Mouse (Mus musculus): ENCODE measurements at regions not wholly inside any gene's neighbourhood (a gene's known extent, or its start where the extent isn't known, plus 50 kb on each side); places are given as distances from the start of the nearest gene placed in this dataset.
"Not testable (repeated sequence)": the region's sequence is repeated elsewhere in the genome, so short reads cannot be mapped to it uniquely, and the experiment has no call there.

GRCm38 (mm10) chr1:83835965-83836364, 428.0 kb upstream of the Sphkap start:
- DNase-seq (ENCODE audit: low spot score in 2 of 2), result no peak

- DNase-seq (ENCODE audit: low spot score in 2 of 2), result no peak
These were observed 424.9 kb upstream of the Sphkap start for GRCm38 (mm10) chr1:83832946-83833345.

GRCm38 (mm10) chr1:83831900-83832535, 424.0 kb upstream of the Sphkap start:
- DNase-seq (ENCODE audit: low spot score in 2 of 2), result no peak

- peak in 1 of 2 experiments; percentile 5 for DNase-seq (ENCODE audit: low spot score in 2 of 2)
These were observed 422.1 kb upstream of the Sphkap start for GRCm38 (mm10) chr1:83830025-83830645.

GRCm38 (mm10) chr1:83811162-83811561, 403.2 kb upstream of the Sphkap start:
- DNase-seq (ENCODE audit: low spot score in 2 of 2), result not testable (repeated sequence)

- DNase-seq (ENCODE audit: low spot score in 2 of 2), result no peak
These were observed 400.4 kb upstream of the Sphkap start for GRCm38 (mm10) chr1:83808432-83808831.

GRCm38 (mm10) chr1:83803345-83804041, 395.5 kb upstream of the Sphkap start:
- DNase-seq (ENCODE audit: low spot score in 2 of 2), result no peak

GRCm38 (mm10) chr1:83801759-83802158, 393.8 kb upstream of the Sphkap start:
- DNase-seq (ENCODE audit: low spot score in 2 of 2), result no peak

- peak; percentile 4 to 9 for DNase-seq (ENCODE audit: low spot score in 2 of 2)
These were observed 389.2 kb upstream of the Sphkap start for GRCm38 (mm10) chr1:83796961-83797891.

- no peak for DNase-seq (ENCODE audit: low spot score in 2 of 2)
These were observed 369.2 kb upstream of the Sphkap start for GRCm38 (mm10) chr1:83777151-83777550.

- no peak for DNase-seq (ENCODE audit: low spot score in 2 of 2)
These were observed 363.2 kb upstream of the Sphkap start for GRCm38 (mm10) chr1:83771160-83771559.

- no peak for DNase-seq (ENCODE audit: low spot score in 2 of 2)
These were observed 353.5 kb upstream of the Sphkap start for GRCm38 (mm10) chr1:83761499-83761898.

GRCm38 (mm10) chr1:83756866-83757265, 348.9 kb upstream of the Sphkap start:
- no peak for DNase-seq (ENCODE audit: low spot score in 2 of 2)

- no peak for DNase-seq (ENCODE audit: low spot score in 2 of 2)
These were observed 347.3 kb upstream of the Sphkap start for GRCm38 (mm10) chr1:83755336-83755735.

GRCm38 (mm10) chr1:83752976-83753375, 345.0 kb upstream of the Sphkap start:
- no peak for DNase-seq (ENCODE audit: low spot score in 2 of 2)

GRCm38 (mm10) chr1:83748974-83749373, 341.0 kb upstream of the Sphkap start:
- DNase-seq (ENCODE audit: low spot score in 2 of 2), result no peak

GRCm38 (mm10) chr1:83748061-83748460, 340.1 kb upstream of the Sphkap start:
- DNase-seq (ENCODE audit: low spot score in 2 of 2), result no peak

- no peak for DNase-seq (ENCODE audit: low spot score in 2 of 2)
These were observed 339.4 kb upstream of the Sphkap start for GRCm38 (mm10) chr1:83747412-83747811.

GRCm38 (mm10) chr1:83746036-83746435, 338.0 kb upstream of the Sphkap start:
- DNase-seq (ENCODE audit: low spot score in 2 of 2), result peak; percentile 59 to 73

- DNase-seq (ENCODE audit: low spot score in 2 of 2), result peak; percentile 55 to 58
These were observed 328.6 kb upstream of the Sphkap start for GRCm38 (mm10) chr1:83736428-83737117.

GRCm38 (mm10) chr1:83731682-83732081, 323.7 kb upstream of the Sphkap start:
- DNase-seq (ENCODE audit: low spot score in 2 of 2), result no peak

Data from right cerebral cortex, adult 2 months (tissue).